Mouse (Mus musculus) intestine, embryonic 14.5 days (tissue): ENCODE results near the gene Zfp943. TPM values are rescaled to one million over a fixed set of nuclear protein-coding genes. Genes with fewer than 3 reads are reported as not detected.

Experiments
- polyA plus RNA-seq: library from polyadenylated mRNA; unstranded; fragments of >200 nt; fragmentation: Nextera tagmentation; extraction: Ambion mirVana; gene quantifications from 2 replicates; pipeline ENCODE4 v1.2.1, GENCODE M21; 2014

Gene Zfp943
- polyA plus RNA-seq, 1 experiment from 2014 or later: 15.3 TPM

Other genes starting within 250 kb of the Zfp943 start
- gene Zfp229, start 231.8 kb upstream of the Zfp943 start, polyA plus RNA-seq: 4.6 and 7.8 TPM in 2 replicates
- 7.4 and 7.9 TPM in 2 replicates for gene Zfp820, start 116.8 kb upstream of the Zfp943 start, polyA plus RNA-seq
- 7.6 and 9.1 TPM in 2 replicates for gene Zfp995, start 52.6 kb upstream of the Zfp943 start, polyA plus RNA-seq
- gene Zfp942, start 88 bp upstream of the Zfp943 start, polyA plus RNA-seq: 19.8 and 24.9 TPM in 2 replicates
- gene Zfp947, start 203.6 kb downstream of the Zfp943 start, polyA plus RNA-seq: 2.9 and 3.4 TPM in 2 replicates